Mouse (Mus musculus) hindbrain, embryonic 11.5 days (tissue): ENCODE results near the gene Riok1. TPM values are rescaled to one million over a fixed set of nuclear protein-coding genes. Genes with fewer than 3 reads are reported as not detected.

ENCODE experiments used
- ATAC-seq: fragments of 200-750 bp; cut with Nextera tagmentation; 2 replicates; pipeline ENCODE4 v1.8.0; 2017; ENCODE audit warnings: mild to moderate bottlenecking, moderate TSS enrichment, moderate library complexity; ENCODE audit not compliant: low FRiP score
- DNase-seq: peaks from one replicate; pipeline ENCODE4 v3.0.0-alpha.2; 2015; ENCODE audit warnings: low spot score
- H3K27ac ChIP-seq: fragments of 300-500 bp; sonication (generic); 2 replicates; pipeline ENCODE4 v1.5.1; 2014; ENCODE audit warnings: mild to moderate bottlenecking, low read depth, low read length
- H3K27me3 ChIP-seq: fragments of 300-500 bp; sonication (generic); 2 replicates; pipeline ENCODE4 v1.6.1; 2014; ENCODE audit warnings: mild to moderate bottlenecking, low read length, moderate library complexity, mixed read lengths; ENCODE audit not compliant: control insufficient read depth, insufficient read depth
- H3K36me3 ChIP-seq: fragments of 300-500 bp; sonication (generic); 2 replicates; pipeline ENCODE4 v1.6.1; 2014; ENCODE audit warnings: mild to moderate bottlenecking, low read length, moderate library complexity, mixed read lengths; ENCODE audit not compliant: control insufficient read depth, insufficient read depth
- H3K4me1 ChIP-seq: fragments of 300-500 bp; sonication (generic); replicated peaks from 2 replicates; pipeline ENCODE4 v1.6.1; 2014; ENCODE audit warnings: low read length, mixed read lengths; ENCODE audit not compliant: control insufficient read depth, insufficient read depth
- H3K4me2 ChIP-seq: fragments of 300-500 bp; sonication (generic); replicated peaks from 2 replicates; pipeline ENCODE4 v1.6.1; 2014; ENCODE audit warnings: mild to moderate bottlenecking, low read depth, low read length
- H3K4me3 ChIP-seq: fragments of 300-500 bp; sonication (generic); 2 replicates; pipeline ENCODE4 v1.5.1; 2014; ENCODE audit warnings: low read depth, low read length
- H3K9ac ChIP-seq: fragments of 300-500 bp; sonication (generic); 2 replicates; pipeline ENCODE4 v1.6.1; 2014; ENCODE audit warnings: low read depth, low read length
- H3K9me3 ChIP-seq: fragments of 300-500 bp; sonication (generic); 2 replicates; pipeline ENCODE4 v1.6.1; 2016; ENCODE audit warnings: low read length; ENCODE audit not compliant: control insufficient read depth
- WGBS: fragments of 180-500 bp; shearing (Covaris S2); extraction: QIAGEN DNeasy Blood & Tissue Kit; methylation state at CpG from one replicate; pipeline ENCODE4 v1.1.7; 2014; 5-methylcytosine and 5-hydroxymethylcytosine counted together
- polyA plus RNA-seq: library from polyadenylated mRNA; unstranded; fragments of >200 nt; fragmentation: Nextera tagmentation; extraction: Ambion mirVana; gene quantifications from 2 replicates; pipeline ENCODE4 v1.2.1, GENCODE M21; 2014

Riok1 gene
- polyA plus RNA-seq, 1 experiment from 2014 or later, result 51.5 TPM

GRCm38 (mm10) chr13:38089871-38090270 is 53.1 kb downstream of the Riok1 start:
- no peak overlapping the region for H3K4me2 ChIP-seq
- H3K4me1 ChIP-seq, result no peaks in the 10 kb centered on the region
- DNase-seq (no peak), ATAC-seq (no peak)
- no peaks in the 10 kb centered on the region for H3K9me3 ChIP-seq
- no peak overlapping the region for H3K4me3 ChIP-seq
- H3K27me3 ChIP-seq, result no peaks in the 10 kb centered on the region
- WGBS, result 70% methylated on average over 4 of the region's 4 CpGs
- H3K27ac ChIP-seq, result no peak overlapping the region
- H3K36me3 ChIP-seq, result no peaks in the 10 kb centered on the region
- H3K9ac ChIP-seq, result no peak overlapping the region

- no peak overlapping the region for H3K4me3 ChIP-seq
- DNase-seq, result no peak
- no peaks in the 10 kb centered on the region for H3K27me3 ChIP-seq
- H3K9me3 ChIP-seq, result no peaks in the 10 kb centered on the region
- H3K27ac ChIP-seq, result no peak overlapping the region
- ATAC-seq, result no peak
- H3K36me3 ChIP-seq, result no peaks in the 10 kb centered on the region
- no peak overlapping the region for H3K9ac ChIP-seq
- no peaks in the 10 kb centered on the region for H3K4me1 ChIP-seq
- H3K4me2 ChIP-seq, result no peak overlapping the region
- WGBS, result 70% methylated on average over 4 of the region's 4 CpGs
Observed at GRCm38 (mm10) chr13:38096207-38096606, 59.4 kb downstream of the Riok1 start.

- Histone ChIP-seq H3K27me3 (no peaks in the 10 kb centered on the region), H3K4me3 (no peak overlapping the region), H3K4me2 (no peak overlapping the region), H3K9ac (no peak overlapping the region), H3K27ac (no peak overlapping the region), H3K36me3 (no peaks in the 10 kb centered on the region), H3K4me1 (no peaks in the 10 kb centered on the region), H3K9me3 (no peaks in the 10 kb centered on the region)
- 76% methylated on average over 4 of the region's 4 CpGs for WGBS
- ATAC-seq (no peak), DNase-seq (no peak)
Observed at GRCm38 (mm10) chr13:38103406-38103805, 66.6 kb downstream of the Riok1 start.

- Histone ChIP-seq H3K4me1 (no peaks in the 10 kb centered on the region), H3K36me3 (no peaks in the 10 kb centered on the region), H3K27me3 (no peaks in the 10 kb centered on the region), H3K27ac (no peak overlapping the region), H3K9me3 (no peaks in the 10 kb centered on the region), H3K9ac (no peak overlapping the region), H3K4me2 (no peak overlapping the region), H3K4me3 (no peak overlapping the region)
- WGBS, result 93% methylated on average over 10 of the region's 10 CpGs
- no peak for ATAC-seq
- no peak for DNase-seq
Observed at GRCm38 (mm10) chr13:38104501-38104900, 67.7 kb downstream of the Riok1 start.

- H3K9me3 ChIP-seq, result no peaks in the 10 kb centered on the region
- 82% methylated on average over 9 of the region's 9 CpGs for WGBS
- H3K27ac ChIP-seq, result no peak overlapping the region
- no peak overlapping the region for H3K4me2 ChIP-seq
- no peak for DNase-seq
- H3K4me1 ChIP-seq, result no peaks in the 10 kb centered on the region
- no peak overlapping the region for H3K9ac ChIP-seq
- H3K36me3 ChIP-seq, result no peaks in the 10 kb centered on the region
- no peak for ATAC-seq
- no peak overlapping the region for H3K4me3 ChIP-seq
- H3K27me3 ChIP-seq, result no peaks in the 10 kb centered on the region
Observed at GRCm38 (mm10) chr13:38109081-38109480, 72.3 kb downstream of the Riok1 start.

Other genes with a start within 250 kb of the Riok1 start
- gene Ssr1, start 42.8 kb upstream of the Riok1 start, polyA plus RNA-seq, result 91.2 and 110 TPM in 2 replicates
- 1.0 and 1.1 TPM in 2 replicates for gene Cage1, start 74 bp downstream of the Riok1 start, polyA plus RNA-seq
- gene Dsp, start 114.3 kb downstream of the Riok1 start, polyA plus RNA-seq, result 1.1 and 1.7 TPM in 2 replicates
- gene Snrnp48, start 167.9 kb downstream of the Riok1 start, polyA plus RNA-seq, result 40.0 and 44.1 TPM in 2 replicates